Mouse (Mus musculus) embryo, embryonic 9.5 days (tissue): Measurements from ENCODE around the gene Mertk.

Source experiments
- DNase-seq: peaks from one replicate; pipeline ENCODE4 v3.0.0-alpha.2; 2017; ENCODE audit errors: extremely low spot score

The Mertk gene

GRCm38 (mm10) chr2:128765787-128766186 lies 67.0 kb downstream of the Mertk start:
- no peak for DNase-seq

- DNase-seq = no peak
Measured at GRCm38 (mm10) chr2:128768545-128769247, 69.9 kb downstream of the Mertk start.

GRCm38 (mm10) chr2:128770557-128770956 lies 71.8 kb downstream of the Mertk start:
- DNase-seq = no peak

- no peak for DNase-seq
Measured at GRCm38 (mm10) chr2:128771048-128771447, 72.3 kb downstream of the Mertk start.

- no peak for DNase-seq
Measured at GRCm38 (mm10) chr2:128771750-128772338, 73.1 kb downstream of the Mertk start.

GRCm38 (mm10) chr2:128782231-128782630 lies 83.5 kb downstream of the Mertk start:
- no peak for DNase-seq

GRCm38 (mm10) chr2:128783660-128784345 lies 85.0 kb downstream of the Mertk start:
- no peak for DNase-seq

GRCm38 (mm10) chr2:128784814-128785213 lies 86.1 kb downstream of the Mertk start:
- DNase-seq = no peak

- peak; percentile 6 for DNase-seq
Measured at GRCm38 (mm10) chr2:128786341-128786740, 87.6 kb downstream of the Mertk start.

GRCm38 (mm10) chr2:128786795-128787194 lies 88.0 kb downstream of the Mertk start:
- DNase-seq = no peak

GRCm38 (mm10) chr2:128787805-128788204 lies 89.0 kb downstream of the Mertk start:
- DNase-seq = no peak

- no peak for DNase-seq
Measured at GRCm38 (mm10) chr2:128790875-128791614, 92.3 kb downstream of the Mertk start.

- DNase-seq = no peak
Measured at GRCm38 (mm10) chr2:128793958-128794357, 95.2 kb downstream of the Mertk start.

- no peak for DNase-seq
Measured at GRCm38 (mm10) chr2:128796463-128796862, 97.7 kb downstream of the Mertk start.

GRCm38 (mm10) chr2:128803441-128803840 lies 104.7 kb downstream of the Mertk start:
- no peak for DNase-seq

GRCm38 (mm10) chr2:128805341-128805740 lies 106.6 kb downstream of the Mertk start:
- DNase-seq = no peak

GRCm38 (mm10) chr2:128806561-128806960 lies 107.8 kb downstream of the Mertk start:
- no peak for DNase-seq

- DNase-seq = no peak
Measured at GRCm38 (mm10) chr2:128812761-128813160, 114.0 kb downstream of the Mertk start.

- DNase-seq = no peak
Measured at GRCm38 (mm10) chr2:128816311-128816710, 117.6 kb downstream of the Mertk start.

- DNase-seq = no peak
Measured at GRCm38 (mm10) chr2:128816916-128817315, 118.2 kb downstream of the Mertk start.

- DNase-seq = no peak
Measured at GRCm38 (mm10) chr2:128817387-128817785, 118.6 kb downstream of the Mertk start.
